ENCODE assay signal across 16 mouse cellular contexts in genomic region chr11:103352239-103352814, GRCm38 (mm10).
"Had no signal": no experiment of that assay in that cellular context is flagged by ENCODE, and none has a peak within 500 bp of the region (broad histone marks: within the 10 kb centered on the region; RNA-seq: fewer than 3 reads in every experiment).

No protein-coding gene starts in this region.

- H3K9ac ChIP-seq: intestine, embryonic 15.5 days; limb, embryonic 13.5 days; liver, embryonic 15.5 days; neural tube, embryonic 12.5 days; stomach, embryonic 15.5 days had no signal

- H3K27me3 ChIP-seq: intestine, embryonic 15.5 days; stomach, embryonic 15.5 days had no signal

- H3K9me3 ChIP-seq: intestine, embryonic 15.5 days; liver, embryonic 15.5 days; midbrain, embryonic 10.5 days; stomach, embryonic 15.5 days had no signal

- DNase-seq: kidney, adult 8-10 months; kidney, postnatal 25 days; lung, postnatal 10 days; lung, postnatal 4 days; midbrain, embryonic 14.5 days; spleen, adult 18-20 months; thymus, adult 2 months; thymus, postnatal 25 days had no signal

- H3K4me2 ChIP-seq: intestine, embryonic 15.5 days; limb, embryonic 13.5 days; liver, embryonic 11.5 days; liver, embryonic 15.5 days; neural tube, embryonic 12.5 days; stomach, embryonic 15.5 days had no signal

- H3K36me3 ChIP-seq: limb, embryonic 13.5 days; liver, embryonic 15.5 days; midbrain, embryonic 10.5 days; neural tube, embryonic 12.5 days; stomach, embryonic 15.5 days had no signal

- H3K4me3 ChIP-seq: intestine, embryonic 15.5 days; limb, embryonic 13.5 days; liver, embryonic 15.5 days; midbrain, embryonic 10.5 days; myocyte; neural tube, embryonic 12.5 days; stomach, embryonic 15.5 days had no signal

- H3K27ac ChIP-seq: intestine, embryonic 15.5 days; limb, embryonic 13.5 days; liver, embryonic 15.5 days; midbrain, embryonic 10.5 days; neural tube, embryonic 12.5 days; stomach, embryonic 15.5 days had no signal

- ATAC-seq: intestine, embryonic 15.5 days had no signal
